Mouse (Mus musculus) small intestine, adult 2 months (tissue): ENCODE measurements around the gene Cav1.

Experiments
- CTCF ChIP-seq: fragments of 200-500 bp; IDR thresholded peaks from 2 replicates; pipeline ENCODE4 v1.5.1; 2012; ENCODE audit warnings: low read depth, mild to moderate bottlenecking, control low read depth, inconsistent platforms, low read length, moderate library complexity, mixed read lengths; ENCODE audit not compliant: insufficient replicate concordance, insufficient read length; ENCODE audit errors: extremely low read depth
- POLR2A ChIP-seq: fragments of 200-500 bp; IDR thresholded peaks from 2 replicates; pipeline ENCODE4 v1.6.1; 2012; ENCODE audit warnings: low read depth, mild to moderate bottlenecking, control low read depth, inconsistent platforms, low read length, moderate library complexity

- TF ChIP-seq CTCF = no peak
- no peak for TF ChIP-seq POLR2A
These were observed 11.0 kb upstream of the Cav1 start for GRCm38 (mm10) chr6:17295116-17295515.
